ENCODE assay signal across 8 mouse cellular contexts in genomic region chr2:132143943-132144927, GRCm38 (mm10). TPM values are rescaled to one million over a fixed set of nuclear protein-coding genes. Genes with fewer than 3 reads are reported as not detected.
DNase-seq lines count a peak whose midpoint lies in the region; ATAC-seq and TF ChIP-seq lines count a peak whose summit lies in the region.

No protein-coding gene starts in this region.

- peak; percentile 26 for DNase-seq in kidney, adult 18-20 months
- no peak for DNase-seq in kidney, adult 11 months
- peak; percentile 27 for DNase-seq in Muller cell, postnatal 12 days (ENCODE audit: inconsistent ontology term)
- DNase-seq in embryo, embryonic 11 days = peak; percentile 47
- DNase-seq in liver, embryonic 14.5 days (ENCODE audit: low read depth in 3 of 3, low spot score in 3 of 3) = no peak
- DNase-seq in retina, embryonic 14.5 days (ENCODE audit: low spot score) = peak; percentile 47
- DNase-seq in urinary bladder, postnatal 36 days (ENCODE audit: low spot score in 2 of 2) = no peak

- H3K4me2 ChIP-seq in liver, embryonic 14.5 days (ENCODE audit: low read depth) = peak overlapping the region; percentile 89

- no peaks in the 10 kb centered on the region for H3K36me3 ChIP-seq in liver, embryonic 14.5 days (replicated peaks; ENCODE audit: control insufficient read depth, insufficient read depth, low read depth)

- peaks cover 19% of the 10 kb centered on the region for H3K27me3 ChIP-seq in liver, embryonic 14.5 days (ENCODE audit: control insufficient read depth, insufficient read depth, low read length)

- H3K27ac ChIP-seq in liver, embryonic 14.5 days = no peak overlapping the region

- 0 out of 4 replicates have a peak, but pooled peaks have one; percentile 18 to 34 for ATAC-seq in hematopoietic stem cell, adult 5-6 weeks (replicated peaks in 1 of 2; ENCODE audit: insufficient read depth in 1 of 2, low FRiP score in 2 of 2, low TSS enrichment in 1 of 2, low read depth in 1 of 2, poor library complexity in 2 of 2, severe bottlenecking in 2 of 2)
- ATAC-seq in liver, embryonic 14.5 days (ENCODE audit: insufficient read depth) = peak; percentile 34; the same call in 1 of the 2 replicates

- H3K9me3 ChIP-seq in liver, embryonic 14.5 days (ENCODE audit: control insufficient read depth, low read length) = no peaks in the 10 kb centered on the region

- TF ChIP-seq CTCF in liver, embryonic 14.5 days (IDR thresholded peaks at IDR 0.05; ENCODE audit: low read depth) = no peak

- WGBS in liver, embryonic 14.5 days (ENCODE audit: insufficient replicate concordance) = 7% methylated on average over 44 of the region's 66 CpGs

- H3K9ac ChIP-seq in liver, embryonic 14.5 days (replicated peaks) = peak overlapping the region; percentile 51

- peaks cover 3 to 12% of the 10 kb centered on the region in 2 experiments; a peak in 2 of 4 replicates for H3K4me1 ChIP-seq in liver, embryonic 14.5 days (replicated peaks; ENCODE audit: control insufficient read depth in 2 of 2, insufficient read depth in 2 of 2, low read length in 1 of 2)

- peak overlapping the region; percentile 57 to 65 for H3K4me3 ChIP-seq in liver, embryonic 14.5 days (ENCODE audit: insufficient read depth in 1 of 2, low read depth in 2 of 2, low read length in 2 of 2)

- TF ChIP-seq EP300 in liver, embryonic 14.5 days (IDR thresholded peaks at IDR 0.05; ENCODE audit: low read depth) = no peak

RNA-seq across cellular contexts. Expression of gene Slc23a2, which starts 0.7 kb away (rescaled TPM):
- 35.5 and 53.3 TPM in 2 replicates for total RNA-seq in hematopoietic stem cell, adult 5-6 weeks (2017)
- polyA plus RNA-seq in liver, embryonic 14.5 days (2012; rRNA removed) = 1.6 and 1.7 TPM in 2 replicates
- 2.3 and 2.4 TPM in 2 replicates for polyA plus RNA-seq in liver, embryonic 14.5 days (2014; fragmentation: Nextera tagmentation; extraction: Ambion mirVana)

Comparison
In these comparisons a context has a peak if more than half of its experiments do, and no peak if none do; other contexts are left out.
1. DNase-seq: peak in kidney, adult 18-20 months (single experiment), Muller cell, postnatal 12 days (single experiment), embryo, embryonic 11 days (single experiment) and retina, embryonic 14.5 days (single experiment); none in kidney, adult 11 months (single experiment), liver, embryonic 14.5 days (0 of 3) and urinary bladder, postnatal 36 days (0 of 2).